Mouse (Mus musculus): ENCODE results near the gene Cenpk. TPM values are rescaled to one million over a fixed set of nuclear protein-coding genes. Genes with fewer than 3 reads are reported as not detected.
"Not testable (repeated sequence)": the region's sequence is repeated elsewhere in the genome, so short reads cannot be mapped to it uniquely, and the experiment has no call there.

The Cenpk gene
- 1 to 10 TPM; 3.8 to 5.5 TPM for total RNA-seq (2021)

DNA sequence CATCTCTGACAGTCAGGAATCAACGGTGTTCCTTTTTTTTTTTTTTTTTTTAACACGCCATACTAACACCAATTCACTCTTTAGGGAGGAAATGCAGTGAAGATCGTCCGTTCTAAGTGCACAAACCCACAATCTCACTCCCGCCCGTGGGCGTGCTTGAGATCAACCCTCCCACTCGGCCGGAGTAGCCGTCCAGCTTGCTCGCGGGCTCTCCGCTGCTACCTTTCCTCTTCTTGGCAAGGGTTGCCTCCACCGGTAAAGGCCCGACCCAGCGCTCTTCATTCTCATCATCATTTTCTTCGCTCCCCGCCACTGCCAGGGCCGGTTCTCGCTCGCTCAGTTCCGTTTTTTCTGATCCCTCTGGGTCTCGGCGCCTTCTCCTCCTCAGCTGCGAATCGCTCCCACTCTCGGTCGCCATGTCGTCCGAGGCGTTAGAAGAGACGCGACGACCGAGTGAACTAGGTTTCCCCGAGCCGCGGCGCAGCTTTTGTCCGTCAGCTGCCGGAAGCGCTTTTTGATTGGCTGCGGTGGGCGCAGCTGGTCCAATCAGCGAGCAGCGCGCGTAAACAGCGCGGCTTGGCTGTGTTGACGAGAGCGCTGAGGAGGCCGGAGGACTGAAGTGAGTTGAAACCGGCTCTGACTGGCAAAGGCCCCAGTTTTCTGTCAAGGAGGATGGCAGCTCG is at the start of gene Cenpk, which contains the start of gene Ppwd1:
Gene Cenpk, plus strand, starts transcription at position 228 of the 683 bp plus-strand sequence.
Gene Ppwd1, minus strand, starts transcription at position 460 of the 683 bp plus-strand sequence.
- DNase-seq = peak; percentile 98 to 99
- intact Hi-C loops (cut with DNase I) = loop anchor here (5.0 kb wide), 1 partner anchor 46 kb away; no protein-coding TSS in a partner anchor

DNA sequence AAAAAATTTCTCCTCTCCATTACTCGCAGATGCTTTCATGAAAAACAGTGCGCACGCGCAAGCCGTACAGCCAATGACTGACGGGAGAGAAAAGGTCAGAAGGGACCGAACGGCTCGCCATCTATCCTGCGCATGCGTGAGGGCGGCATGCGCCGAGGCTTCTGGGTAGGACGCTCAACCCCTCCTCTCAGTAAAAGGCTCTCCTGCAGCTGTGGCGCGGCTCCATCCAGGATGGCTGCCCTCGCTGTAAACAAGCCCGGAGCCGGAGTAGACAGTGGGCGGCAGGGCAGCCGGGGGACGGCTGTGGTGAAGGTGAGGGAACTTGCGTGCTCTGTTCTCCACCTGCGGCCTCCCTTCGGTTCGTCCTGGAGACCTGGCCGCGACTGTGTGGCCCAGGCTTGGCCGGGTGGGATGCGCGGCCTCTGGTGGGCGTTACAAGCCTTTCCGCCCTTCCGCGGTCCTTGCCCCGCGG is 49.7 kb upstream of the Cenpk start, which contains the start of gene Trim23:
Gene Trim23, plus strand, starts transcription at position 148 of the 472 bp plus-strand sequence.
- intact Hi-C loops (cut with DNase I) = no loop called here

DNA sequence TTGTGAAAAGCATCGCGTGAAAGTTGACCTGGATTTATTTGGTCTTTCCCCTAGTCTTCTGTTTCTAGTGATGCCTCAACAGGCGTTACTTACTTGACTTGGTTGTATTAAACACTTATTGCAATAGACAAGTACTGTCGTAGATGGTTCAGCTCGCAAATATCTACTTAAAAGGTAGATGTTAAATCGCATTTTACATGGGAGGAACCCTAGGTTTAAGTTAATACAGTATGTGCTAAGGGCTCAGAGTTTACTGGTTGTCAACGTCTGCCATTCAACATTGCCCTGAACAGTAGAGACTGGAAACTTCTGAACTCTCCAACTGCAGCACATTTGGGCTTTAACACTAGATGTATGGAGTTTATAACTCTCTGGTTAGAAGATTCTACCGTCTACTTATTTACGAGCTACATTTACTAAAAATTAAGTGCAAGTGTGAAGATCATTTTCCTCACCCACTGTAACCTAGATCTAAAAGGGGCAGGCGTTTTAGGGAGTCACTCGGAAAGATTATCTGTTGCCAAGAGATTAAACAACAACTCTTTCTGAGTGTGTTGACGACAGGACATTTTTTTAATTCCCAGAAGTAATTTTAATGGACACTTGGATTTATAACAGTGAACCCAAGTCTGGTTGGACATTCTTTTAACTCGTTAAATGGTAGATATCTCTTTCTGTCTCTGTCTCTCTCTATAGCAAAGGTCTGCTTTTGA is 49.1 kb upstream of the Cenpk start:
- intact Hi-C loops (cut with DNase I) = no loop called here
- no peak for DNase-seq

More for the DNA sequence above, 49.7 kb upstream of the Cenpk start, which contains the start of gene Trim23:
- peak; percentile 98 for DNase-seq

DNA sequence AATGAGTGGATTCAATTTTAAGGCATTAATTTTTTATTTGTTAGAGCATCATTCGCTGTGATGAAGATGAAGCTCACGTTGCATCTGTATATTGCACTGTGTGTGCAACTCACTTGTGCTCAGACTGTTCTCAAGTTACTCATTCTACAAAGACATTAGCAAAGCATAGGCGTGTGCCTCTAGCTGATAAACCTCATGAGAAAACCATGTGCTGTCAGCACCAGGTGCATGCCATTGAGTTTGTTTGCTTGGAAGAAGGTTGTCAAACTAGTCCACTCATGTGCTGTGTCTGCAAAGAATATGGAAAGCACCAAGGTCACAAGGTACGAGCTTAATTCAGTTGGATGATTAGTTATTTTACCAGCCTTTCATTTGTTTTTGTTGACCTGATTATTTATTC is 41.1 kb upstream of the Cenpk start:
- intact Hi-C loops (cut with DNase I) = no loop called here
- no peak for DNase-seq

DNA sequence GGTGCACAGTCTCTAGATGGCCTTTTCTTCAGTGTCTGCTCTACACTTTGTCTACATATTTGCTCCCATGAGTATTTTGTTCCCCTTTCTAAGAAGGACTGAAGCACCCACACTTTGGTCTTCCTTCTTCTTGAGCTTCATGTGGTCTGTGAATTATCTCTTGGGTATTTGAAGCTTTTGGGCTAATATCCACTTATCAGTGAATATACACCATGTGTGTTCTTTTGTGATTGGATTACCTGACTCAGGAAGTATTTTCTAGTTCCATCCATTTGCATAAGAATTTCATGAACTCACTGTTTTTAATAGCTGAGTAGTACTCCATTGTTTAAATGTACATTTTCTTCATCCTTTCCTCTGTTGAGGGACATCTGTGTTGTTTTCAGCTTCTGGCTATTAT is 32.5 kb upstream of the Cenpk start:
- DNase-seq; intact Hi-C loops (cut with DNase I): not testable (repeated sequence)

DNA sequence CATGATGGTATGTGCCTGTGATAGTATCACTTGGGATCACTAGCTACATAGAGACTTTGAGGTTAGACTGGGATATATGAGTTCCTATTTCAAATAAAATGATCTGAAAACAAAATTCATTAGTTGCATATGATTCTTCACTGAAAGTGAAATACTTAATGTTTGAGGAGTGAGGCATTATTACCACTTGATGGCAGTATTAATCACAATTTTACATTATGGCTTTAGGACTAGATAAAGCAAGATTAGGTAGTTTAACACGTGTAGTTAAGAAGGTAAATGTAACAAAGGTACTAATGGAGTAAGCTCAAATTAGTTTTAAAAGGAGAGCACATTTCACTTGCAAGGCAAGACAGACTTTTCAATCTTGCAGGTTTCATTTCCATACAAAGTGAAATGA is 24.1 kb upstream of the Cenpk start:
- intact Hi-C loops (cut with DNase I) = no loop called here
- DNase-seq = no peak

DNA sequence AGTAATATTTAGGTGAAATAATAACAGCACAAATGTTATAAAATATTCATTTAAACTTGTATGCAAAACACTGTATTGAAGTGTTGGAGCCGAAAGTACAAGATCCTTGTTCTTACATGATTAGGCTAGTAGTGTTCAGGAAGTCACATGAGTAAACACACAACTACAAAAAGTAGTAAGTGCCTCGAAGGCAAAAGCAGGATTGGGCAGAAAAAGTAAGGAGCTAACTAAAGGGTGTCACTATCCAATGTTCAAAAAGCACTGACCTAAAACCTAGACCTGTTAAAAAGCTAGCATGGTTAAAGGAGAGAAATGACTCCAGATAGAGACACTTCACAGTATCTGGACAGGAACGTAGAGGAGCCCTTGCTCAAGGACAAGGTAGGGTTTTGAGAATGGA is 933 bp upstream of the Cenpk start:
- no peak for DNase-seq
- intact Hi-C loops (cut with DNase I) = loop anchor here (5.0 kb wide), 1 partner anchor 45 kb away; no protein-coding TSS in a partner anchor

DNA sequence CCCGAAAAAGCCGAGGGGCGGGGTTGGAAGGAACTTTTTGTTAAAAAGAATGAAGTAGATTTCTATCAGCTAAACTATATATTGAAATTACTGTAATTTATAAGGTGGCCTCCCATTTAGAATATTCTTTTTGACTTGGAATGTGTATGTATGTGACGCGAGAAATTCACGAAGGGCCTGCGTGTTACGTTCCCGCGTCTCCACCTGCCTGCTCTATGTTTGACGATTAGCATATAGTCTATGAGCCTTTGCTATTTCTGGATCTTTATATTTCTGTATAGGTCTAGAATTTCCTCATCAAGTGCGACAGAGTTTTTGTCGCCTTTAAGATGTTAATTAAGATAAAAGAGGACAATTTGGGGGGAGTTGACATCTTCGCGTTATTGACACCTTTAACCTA is 770 bp downstream of the Cenpk start:
- no peak for DNase-seq
- intact Hi-C loops (cut with DNase I) = loop anchor here (5.0 kb wide), 1 partner anchor 47 kb away; no protein-coding TSS in a partner anchor

DNA sequence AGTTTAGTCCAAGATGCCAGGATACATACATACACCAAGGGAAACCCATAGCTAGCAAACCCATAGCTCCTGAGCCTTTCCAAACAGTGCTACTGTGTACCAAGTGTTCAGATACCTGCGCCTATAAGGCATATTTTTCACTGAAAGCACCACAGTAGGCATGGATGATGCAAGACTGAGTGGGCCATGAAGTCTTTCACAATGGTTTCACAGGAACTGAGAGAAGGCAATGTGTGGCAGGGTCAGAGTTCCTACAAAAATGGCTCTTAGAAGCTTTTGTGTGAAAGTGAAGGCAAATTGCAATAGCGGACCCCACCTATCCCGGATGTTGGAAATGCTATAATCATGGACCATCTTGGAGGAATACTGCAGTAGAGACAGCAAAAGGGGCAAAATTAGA is 30.6 kb downstream of the Cenpk start:
- no peak for DNase-seq
- intact Hi-C loops (cut with DNase I) = no loop called here

DNA sequence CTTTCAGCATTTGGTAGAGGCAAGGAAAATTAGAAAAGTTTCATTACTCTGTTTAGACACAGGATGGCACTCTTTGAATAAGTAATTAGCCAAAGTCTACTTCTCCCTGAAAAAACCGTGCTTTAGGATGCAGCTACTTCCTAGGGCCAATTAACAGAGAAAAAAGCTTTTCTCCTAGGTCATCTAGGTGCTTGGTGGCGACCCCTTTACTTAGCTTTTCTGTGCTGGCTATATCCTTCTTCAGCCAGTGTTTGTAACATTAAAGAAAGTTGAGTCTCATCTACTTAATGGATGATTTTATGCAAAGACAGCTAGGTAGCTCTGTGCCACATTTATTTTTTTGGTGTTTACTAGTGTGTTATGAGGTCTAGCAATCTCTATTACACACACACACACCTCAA is 56.6 kb downstream of the Cenpk start:
- intact Hi-C loops (cut with DNase I) = loop anchor here (1.0 to 5.0 kb wide), 4 partner anchors 396 to 767 kb away; partner anchors contain the start of gene Rgs7bp
- peak; percentile 48 to 50 for DNase-seq

DNA sequence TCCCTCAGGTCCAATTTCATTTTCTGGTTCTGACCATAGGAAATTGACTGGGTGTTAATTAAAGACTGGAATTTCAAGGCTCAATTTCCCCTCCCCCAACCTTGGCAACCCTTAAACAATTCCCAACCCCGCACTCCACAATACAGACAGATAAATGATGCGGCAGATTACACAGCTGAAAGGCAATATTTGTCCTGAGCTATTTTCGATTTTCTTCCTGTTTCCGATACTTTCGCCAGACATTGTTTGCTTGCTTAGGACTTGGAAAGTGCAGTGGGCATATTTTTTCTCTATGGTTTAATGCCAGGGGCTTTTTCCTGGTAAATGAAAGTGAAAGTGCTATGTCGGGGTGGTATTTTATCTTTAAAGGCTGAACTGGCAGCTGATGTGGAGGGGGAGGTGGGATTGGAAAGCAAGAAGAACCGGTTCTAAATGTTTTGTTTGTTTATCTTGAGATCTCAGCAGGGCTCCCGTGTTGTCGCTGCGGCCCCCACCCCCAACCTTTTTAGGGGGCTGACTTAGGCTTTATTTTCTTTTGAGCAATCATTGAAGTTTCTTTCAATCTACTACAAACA is 57.4 kb downstream of the Cenpk start:
- DNase-seq = peak; percentile 54
- intact Hi-C loops (cut with DNase I) = loop anchor here (1.0 to 5.0 kb wide), 4 partner anchors 395 to 766 kb away; partner anchors contain the start of gene Rgs7bp

DNA sequence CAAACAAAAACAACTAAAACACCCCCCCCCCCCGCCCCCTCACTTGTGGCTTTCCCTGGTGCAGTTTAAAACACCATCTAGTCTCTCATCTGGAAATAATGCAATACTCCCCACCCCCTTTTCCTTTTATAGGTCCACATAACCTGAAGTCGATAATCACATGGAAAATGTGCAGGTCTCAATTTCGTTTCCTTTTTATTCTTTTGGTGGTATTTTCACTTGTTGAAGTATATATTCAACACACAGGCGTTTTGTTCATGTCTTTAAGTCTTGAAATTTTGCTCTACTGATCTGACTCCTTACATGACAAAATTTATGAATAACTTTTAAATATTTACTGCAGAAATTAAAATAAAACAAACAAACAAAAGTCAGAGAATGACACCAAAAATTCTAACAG is 57.9 kb downstream of the Cenpk start:
- peak; percentile 8 to 15 for DNase-seq
- intact Hi-C loops (cut with DNase I) = loop anchor here (5.0 kb wide), 2 partner anchors 656 to 766 kb away; partner anchors contain the start of gene Rgs7bp

DNA sequence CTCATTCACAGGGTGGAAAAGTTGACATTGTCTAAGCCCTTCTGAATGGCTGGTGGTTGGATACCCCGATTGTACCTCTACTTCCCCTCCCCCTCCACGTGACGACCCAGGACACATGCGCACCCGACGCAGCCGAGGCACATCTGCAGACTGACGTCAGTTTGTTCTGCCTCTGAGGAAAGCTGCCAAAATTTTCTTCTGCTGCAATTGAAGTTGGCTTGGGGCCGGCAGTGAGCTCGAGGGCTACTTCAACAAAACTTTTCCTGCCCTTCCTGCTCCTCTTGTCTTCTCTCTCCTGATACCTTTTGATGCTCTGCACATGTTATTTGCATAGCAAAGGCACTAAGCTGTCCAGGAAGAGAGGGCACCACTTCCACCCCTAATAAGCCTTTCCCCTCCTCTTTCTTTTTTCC is 58.5 kb downstream of the Cenpk start:
- DNase-seq = peak; percentile 96 to 97
- intact Hi-C loops (cut with DNase I) = loop anchor here (5.0 kb wide), 2 partner anchors 655 to 765 kb away; partner anchors contain the start of gene Rgs7bp

DNA sequence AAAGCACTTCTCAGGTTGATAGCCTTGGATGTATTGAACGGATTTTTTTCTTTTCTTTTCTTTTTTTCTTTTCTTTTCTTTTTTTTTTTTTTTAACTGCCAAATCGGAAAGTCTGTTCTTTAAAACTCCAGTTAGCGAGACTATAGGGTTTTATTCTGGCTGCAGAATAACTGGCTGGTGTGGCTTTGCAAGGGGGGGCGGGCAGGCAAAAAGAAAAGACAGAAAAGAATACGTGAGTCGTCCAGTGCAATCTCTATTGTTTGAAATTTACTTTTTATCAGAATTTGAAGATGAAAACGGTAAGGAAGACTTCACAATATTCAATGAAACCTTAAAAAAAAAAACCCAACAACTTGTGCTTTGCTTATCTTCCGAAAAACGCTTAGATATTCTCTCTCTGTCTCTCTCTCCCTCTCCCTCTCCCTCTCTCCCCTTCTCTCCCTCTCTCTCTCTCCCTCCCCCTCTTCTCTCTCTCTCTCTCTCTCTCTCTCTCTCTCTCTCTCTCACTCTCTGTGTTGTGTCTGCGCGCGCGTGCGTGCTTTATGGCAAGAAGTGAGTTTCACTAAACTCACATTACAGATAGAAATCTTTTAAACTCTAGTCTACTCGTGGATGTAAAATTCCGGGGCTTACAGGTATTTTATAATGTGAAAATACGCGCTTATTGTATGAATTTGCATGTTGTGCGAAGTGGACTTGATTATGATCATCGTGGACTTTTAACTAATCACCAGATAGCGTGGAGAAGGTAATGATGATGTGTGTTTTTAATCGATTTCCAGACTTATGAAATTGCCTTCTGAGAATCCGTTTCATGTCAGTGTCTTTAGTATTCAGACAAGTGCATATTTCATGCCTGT is 59.2 kb downstream of the Cenpk start, which contains the start of gene Adamts6:
Gene Adamts6, plus strand, starts transcription at position 470 of the 860 bp plus-strand sequence.
- intact Hi-C loops (cut with DNase I) = loop anchor here (5.0 kb wide), 2 partner anchors 655 to 765 kb away; partner anchors contain the start of gene Rgs7bp
- DNase-seq = peak; percentile 29 to 44

DNA sequence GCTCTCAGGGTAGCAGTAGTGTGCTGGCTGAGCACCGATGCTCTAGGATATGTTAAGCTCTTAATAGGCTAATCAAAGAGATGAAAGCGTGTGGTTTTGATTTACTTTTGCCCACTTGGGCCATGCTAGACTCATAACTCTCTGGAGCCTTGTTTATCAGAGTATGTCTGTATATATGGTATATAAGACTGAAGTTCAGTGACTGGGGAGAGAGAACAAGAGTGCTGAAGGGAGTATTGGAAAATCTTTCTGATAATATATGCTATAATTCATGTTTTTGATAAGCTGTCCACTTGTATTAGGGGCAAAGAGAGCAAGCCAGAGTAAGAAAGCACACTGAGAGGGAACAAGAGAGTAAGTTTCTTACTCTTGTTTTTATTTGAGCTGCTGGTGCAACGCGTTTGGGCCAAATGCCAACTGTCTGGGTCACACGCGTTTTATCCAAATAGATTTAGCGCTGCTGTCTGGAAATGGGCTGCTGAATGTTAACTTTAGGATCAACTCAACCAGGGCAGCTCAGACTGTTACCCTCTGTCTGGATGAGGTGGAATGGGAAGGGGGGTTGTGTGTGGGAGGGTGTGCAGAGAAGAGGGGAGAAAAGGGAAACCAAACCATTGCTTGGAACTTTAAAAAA is 59.9 kb downstream of the Cenpk start:
- DNase-seq = peak; percentile 81 to 82
- intact Hi-C loops (cut with DNase I) = loop anchor here (5.0 kb wide), 2 partner anchors 654 to 764 kb away; partner anchors contain the start of gene Rgs7bp

DNA sequence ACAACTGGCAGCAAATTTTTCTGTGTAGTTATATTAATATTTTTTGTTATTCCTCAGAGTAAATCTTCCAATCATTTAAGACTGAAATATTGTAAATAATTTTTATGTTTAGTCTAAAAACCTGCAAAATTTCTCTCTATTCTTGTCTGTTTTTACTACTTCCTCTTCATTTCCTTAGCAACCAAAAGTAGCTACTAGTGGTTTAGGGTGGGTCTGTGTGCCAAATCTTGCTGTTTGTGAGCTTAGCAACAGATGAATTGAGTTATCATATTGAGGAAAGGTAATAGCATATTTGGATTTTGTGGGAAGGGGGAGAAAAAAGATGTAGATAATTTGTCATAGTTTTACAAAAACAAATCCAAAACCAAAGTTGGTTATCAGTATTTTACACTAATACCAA is 60.8 kb downstream of the Cenpk start:
- DNase-seq = no peak
- intact Hi-C loops (cut with DNase I) = loop anchor here (5.0 kb wide), 2 partner anchors 653 to 763 kb away; partner anchors contain the start of gene Rgs7bp

DNA sequence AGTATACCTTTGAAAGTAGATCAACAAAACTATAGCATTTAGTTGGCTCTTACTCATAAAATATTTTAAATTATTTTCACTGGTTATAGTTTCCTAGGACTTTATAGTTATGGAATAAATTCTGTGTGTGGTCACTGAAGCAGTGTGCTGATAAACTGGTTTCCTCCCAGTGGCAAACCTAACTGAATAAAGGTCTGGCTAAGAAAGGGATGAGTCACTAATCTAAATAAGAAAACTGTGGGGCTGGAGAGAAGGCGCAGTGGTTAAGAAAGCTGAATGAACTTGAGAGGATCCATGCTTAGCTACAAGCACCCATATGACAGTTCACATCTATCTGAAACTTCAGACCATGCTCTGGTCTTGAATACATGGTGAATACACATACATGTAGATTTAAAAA is 67.1 kb downstream of the Cenpk start:
- intact Hi-C loops (cut with DNase I) = no loop called here
- no peak for DNase-seq

Data from heart, postnatal 10 days (tissue).